Mouse (Mus musculus) spleen, embryonic (tissue): ENCODE results near the gene Agps.

Experiments
- CTCF ChIA-PET: fragments of 350-600 bp; sonication (Branson Sonifier 250); formaldehyde crosslinking; loops from one replicate; lab custom pipeline; 2022; lab: Charles Lee

Agps gene

GRCm38 (mm10) chr2:75825603-75826002, 6.4 kb upstream of the Agps start:
- CTCF ChIA-PET: no interaction called here

GRCm38 (mm10) chr2:75828931-75829610, 2.9 kb upstream of the Agps start:
- CTCF ChIA-PET: interaction anchor here (0.5 to 0.6 kb wide), 2 partner anchors 117 to 157 kb away, joined by 5 to 10 read pairs; no protein-coding TSS in a partner anchor

GRCm38 (mm10) chr2:75830233-75830632, 1.7 kb upstream of the Agps start:
- CTCF ChIA-PET: interaction anchor here (1.2 kb wide), 1 partner anchor 10 kb away, joined by 3 read pairs; no protein-coding TSS in a partner anchor

GRCm38 (mm10) chr2:75832781-75833180, 804 bp downstream of the Agps start:
- CTCF ChIA-PET: interaction anchor here (1.0 kb wide), 1 partner anchor 13 kb away, joined by 3 read pairs; no protein-coding TSS in a partner anchor

GRCm38 (mm10) chr2:75834492-75834891, 2.5 kb downstream of the Agps start:
- CTCF ChIA-PET: no interaction called here

- CTCF ChIA-PET: interaction anchor here (1.1 kb wide), 1 partner anchor 43 kb away, joined by 5 read pairs; no protein-coding TSS in a partner anchor
Measured at GRCm38 (mm10) chr2:75842302-75842701, 10.3 kb downstream of the Agps start.

GRCm38 (mm10) chr2:75847708-75848107, 15.7 kb downstream of the Agps start:
- CTCF ChIA-PET: no interaction called here

GRCm38 (mm10) chr2:75852483-75852882, 20.5 kb downstream of the Agps start:
- CTCF ChIA-PET: interaction anchor here (0.6 kb wide), 1 partner anchor 262 kb away, joined by 3 read pairs; no protein-coding TSS in a partner anchor

GRCm38 (mm10) chr2:75854136-75854535, 22.2 kb downstream of the Agps start:
- CTCF ChIA-PET: no interaction called here

GRCm38 (mm10) chr2:75861115-75861514, 29.1 kb downstream of the Agps start:
- CTCF ChIA-PET: no interaction called here

GRCm38 (mm10) chr2:75869604-75870003, 37.6 kb downstream of the Agps start:
- CTCF ChIA-PET: no interaction called here

- CTCF ChIA-PET: no interaction called here
Measured at GRCm38 (mm10) chr2:75874008-75874559, 42.1 kb downstream of the Agps start.

GRCm38 (mm10) chr2:75879791-75880190, 47.8 kb downstream of the Agps start:
- CTCF ChIA-PET: no interaction called here

GRCm38 (mm10) chr2:75883543-75883942, 51.6 kb downstream of the Agps start:
- CTCF ChIA-PET: interaction anchor here (0.5 kb wide), 1 partner anchor 118 kb away, joined by 3 read pairs; no protein-coding TSS in a partner anchor

GRCm38 (mm10) chr2:75891981-75892380, 60.0 kb downstream of the Agps start:
- CTCF ChIA-PET: interaction anchor here (0.7 to 0.8 kb wide), 2 partner anchors 45 to 1040 kb away, joined by 4 to 5 read pairs; no protein-coding TSS in a partner anchor

GRCm38 (mm10) chr2:75895711-75896110, 63.7 kb downstream of the Agps start:
- CTCF ChIA-PET: no interaction called here

GRCm38 (mm10) chr2:75900281-75900680, 68.3 kb downstream of the Agps start:
- CTCF ChIA-PET: interaction anchor here (0.6 to 0.7 kb wide), 2 partner anchors 13 to 39 kb away, joined by 3 to 4 read pairs; no protein-coding TSS in a partner anchor

GRCm38 (mm10) chr2:75901869-75902268, 69.9 kb downstream of the Agps start:
- CTCF ChIA-PET: no interaction called here

GRCm38 (mm10) chr2:75907142-75907541, 75.2 kb downstream of the Agps start:
- CTCF ChIA-PET: interaction anchor here (0.6 kb wide), 1 partner anchor 17 kb away, joined by 3 read pairs; no protein-coding TSS in a partner anchor

GRCm38 (mm10) chr2:75915040-75915439, 83.1 kb downstream of the Agps start:
- CTCF ChIA-PET: interaction anchor here (1.1 kb wide), 1 partner anchor 10 kb away, joined by 3 read pairs; no protein-coding TSS in a partner anchor

GRCm38 (mm10) chr2:75923807-75924340, 91.9 kb downstream of the Agps start:
- CTCF ChIA-PET: interaction anchor here (0.6 to 0.7 kb wide), 2 partner anchors 17 to 358 kb away, joined by 3 to 8 read pairs; no protein-coding TSS in a partner anchor

- CTCF ChIA-PET: no interaction called here
Measured at GRCm38 (mm10) chr2:75926061-75926460, 94.1 kb downstream of the Agps start.
